Mouse (Mus musculus) kidney, adult 2 months (tissue): ENCODE data around the gene Pla2g2c. TPM values are rescaled to one million over a fixed set of nuclear protein-coding genes. Genes with fewer than 3 reads are reported as not detected.

Source experiments
- DNase-seq: peaks from one replicate; pipeline ENCODE4 v3.0.0; 2021
- H3K27ac ChIP-seq: fragments of 200-500 bp; 2 replicates; pipeline ENCODE4 v1.5.1; 2012; ENCODE audit warnings: low read depth, low read length, control low read depth, inconsistent platforms; ENCODE audit not compliant: insufficient read depth
- H3K27me3 ChIP-seq: fragments of 200-500 bp; replicated peaks from 2 replicates; pipeline ENCODE4 v1.6.1; 2012; ENCODE audit warnings: mild to moderate bottlenecking, moderate library complexity, low read length, inconsistent platforms; ENCODE audit not compliant: control insufficient read depth, insufficient read depth
- H3K36me3 ChIP-seq: fragments of 200-500 bp; 2 replicates; pipeline ENCODE4 v1.6.1; 2012; ENCODE audit warnings: mild to moderate bottlenecking, moderate library complexity, low read length, inconsistent platforms; ENCODE audit not compliant: control insufficient read depth, insufficient read depth
- H3K4me1 ChIP-seq: fragments of 200-500 bp; 2 replicates; pipeline ENCODE4 v1.6.1; 2011; ENCODE audit warnings: low read length; ENCODE audit not compliant: control insufficient read depth, insufficient read depth
- H3K4me3 ChIP-seq: fragments of 200-500 bp; 2 replicates; pipeline ENCODE4 v1.5.1; 2011; ENCODE audit warnings: mild to moderate bottlenecking, low read depth, low read length, control low read depth; ENCODE audit not compliant: insufficient read depth
- CTCF ChIP-seq: fragments of 200-500 bp; conservative IDR thresholded peaks from 2 replicates; pipeline ENCODE4 v1.5.1; 2011; ENCODE audit warnings: low read depth, mild to moderate bottlenecking, control low read depth, low read length, moderate library complexity, mixed read lengths; ENCODE audit not compliant: insufficient read depth, insufficient read length
- POLR2A ChIP-seq: fragments of 200-500 bp; IDR thresholded peaks from one replicate; pipeline ENCODE4 v1.6.1; 2011; ENCODE audit warnings: low read depth, low read length, control low read depth
- WGBS: fragments of 180-500 bp; shearing (Covaris S2); methylation state at CpG from one replicate; pipeline ENCODE4 v1.1.7; 2018; 5-methylcytosine and 5-hydroxymethylcytosine counted together
- polyA plus RNA-seq: library from polyadenylated mRNA; depleted of rRNA; stranded (reverse); fragments of >200 nt; gene quantifications from 2 replicates; pipeline ENCODE4 v1.2.3, GENCODE M21; 2012

The Pla2g2c gene
- polyA plus RNA-seq, 1 experiment: 1.2 TPM

- H3K4me1 ChIP-seq: peaks cover 5% of the 10 kb centered on the region
- no peak overlapping the region for H3K4me3 ChIP-seq
- H3K27ac ChIP-seq: no peak overlapping the region
- H3K36me3 ChIP-seq: no peaks in the 10 kb centered on the region
- no peaks in the 10 kb centered on the region for H3K27me3 ChIP-seq
- DNase-seq: no peak
- WGBS: 57% methylated on average over 5 of the region's 5 CpGs
- TF ChIP-seq CTCF: no peak
- no peak for TF ChIP-seq POLR2A
These were observed 5.9 kb upstream of the Pla2g2c start for GRCm38 (mm10) chr4:138718586-138719263.

GRCm38 (mm10) chr4:138719264-138719596, 5.4 kb upstream of the Pla2g2c start:
- Histone ChIP-seq H3K36me3 (no peaks in the 10 kb centered on the region), H3K27ac (no peak overlapping the region), H3K4me3 (no peak overlapping the region), H3K27me3 (no peaks in the 10 kb centered on the region), H3K4me1 (peaks cover 10% of the 10 kb centered on the region)
- no peak for TF ChIP-seq CTCF
- no peak for TF ChIP-seq POLR2A
- WGBS: 76% methylated on average over 5 of the region's 5 CpGs
- no peak for DNase-seq

GRCm38 (mm10) chr4:138723493-138724281, 905 bp upstream of the Pla2g2c start:
- 30% methylated on average over 15 of the region's 15 CpGs for WGBS
- Histone ChIP-seq H3K36me3 (no peaks in the 10 kb centered on the region), H3K4me1 (peaks cover 23% of the 10 kb centered on the region), H3K4me3 (no peak overlapping the region), H3K27me3 (no peaks in the 10 kb centered on the region), H3K27ac (no peak overlapping the region; the same call in 1 of the 2 replicates)
- no peak for TF ChIP-seq CTCF
- no peak for TF ChIP-seq POLR2A
- peak; percentile 89 for DNase-seq

GRCm38 (mm10) chr4:138725127-138725461, 502 bp downstream of the Pla2g2c start:
- Histone ChIP-seq H3K27me3 (no peaks in the 10 kb centered on the region), H3K4me3 (peak overlapping the region; percentile 11; the same call in 1 of the 2 replicates), H3K27ac (peak overlapping the region; percentile 21), H3K4me1 (peaks cover 23% of the 10 kb centered on the region), H3K36me3 (no peaks in the 10 kb centered on the region)
- TF ChIP-seq CTCF (no peak), POLR2A (no peak)
- peak; percentile 96 for DNase-seq
- WGBS: 2% methylated on average over 13 of the region's 13 CpGs

GRCm38 (mm10) chr4:138725751-138726150, 1.2 kb downstream of the Pla2g2c start:
- H3K4me3 ChIP-seq: no peak overlapping the region
- H3K27me3 ChIP-seq: no peaks in the 10 kb centered on the region
- no peaks in the 10 kb centered on the region for H3K36me3 ChIP-seq
- 21% methylated on average over 5 of the region's 5 CpGs for WGBS
- peaks cover 23% of the 10 kb centered on the region for H3K4me1 ChIP-seq
- H3K27ac ChIP-seq: peak overlapping the region; percentile 31
- TF ChIP-seq POLR2A (no peak), CTCF (no peak)
- peak; percentile 65 for DNase-seq

GRCm38 (mm10) chr4:138729018-138729703, 4.6 kb downstream of the Pla2g2c start:
- DNase-seq: peak; percentile 95
- peaks cover 14% of the 10 kb centered on the region for H3K4me1 ChIP-seq
- peak overlapping the region; percentile 72 for H3K27ac ChIP-seq

GRCm38 (mm10) chr4:138734105-138734504, 9.5 kb downstream of the Pla2g2c start:
- H3K27me3 ChIP-seq: no peaks in the 10 kb centered on the region
- DNase-seq: peak; percentile 71
- 57% methylated on average over 7 of the region's 7 CpGs for WGBS

More at GRCm38 (mm10) chr4:138729018-138729703, 4.6 kb downstream of the Pla2g2c start:
- Histone ChIP-seq H3K4me3 (no peak overlapping the region), H3K36me3 (no peaks in the 10 kb centered on the region), H3K27me3 (no peaks in the 10 kb centered on the region)
- no peak for TF ChIP-seq POLR2A
- TF ChIP-seq CTCF: no peak
- WGBS: 40% methylated on average over 9 of the region's 9 CpGs

More at GRCm38 (mm10) chr4:138734105-138734504, 9.5 kb downstream of the Pla2g2c start:
- no peak for TF ChIP-seq POLR2A
- TF ChIP-seq CTCF: no peak
- H3K4me3 ChIP-seq: no peak overlapping the region
- H3K27ac ChIP-seq: no peak overlapping the region
- no peaks in the 10 kb centered on the region; the same call in 1 of the 2 replicates for H3K4me1 ChIP-seq
- no peaks in the 10 kb centered on the region for H3K36me3 ChIP-seq
